Mouse (Mus musculus) thymus, adult 2 months (tissue): Measurements from ENCODE around the gene Ccdc188.

ENCODE experiments used
- CTCF ChIP-seq: fragments of 200-500 bp; IDR thresholded peaks from 2 replicates; pipeline ENCODE4 v1.5.1; 2012; ENCODE audit warnings: mild to moderate bottlenecking, control low read depth, low read length, moderate library complexity, borderline replicate concordance; ENCODE audit not compliant: control insufficient read depth, poor library complexity, insufficient read depth; ENCODE audit errors: extremely low read depth
- POLR2A ChIP-seq: fragments of 200-500 bp; IDR thresholded peaks from 2 replicates; pipeline ENCODE4 v1.6.1; 2012; ENCODE audit warnings: mild to moderate bottlenecking, low read length, control low read depth, moderate library complexity; ENCODE audit not compliant: control insufficient read depth, poor library complexity, insufficient read depth; ENCODE audit errors: extremely low read depth

DNA sequence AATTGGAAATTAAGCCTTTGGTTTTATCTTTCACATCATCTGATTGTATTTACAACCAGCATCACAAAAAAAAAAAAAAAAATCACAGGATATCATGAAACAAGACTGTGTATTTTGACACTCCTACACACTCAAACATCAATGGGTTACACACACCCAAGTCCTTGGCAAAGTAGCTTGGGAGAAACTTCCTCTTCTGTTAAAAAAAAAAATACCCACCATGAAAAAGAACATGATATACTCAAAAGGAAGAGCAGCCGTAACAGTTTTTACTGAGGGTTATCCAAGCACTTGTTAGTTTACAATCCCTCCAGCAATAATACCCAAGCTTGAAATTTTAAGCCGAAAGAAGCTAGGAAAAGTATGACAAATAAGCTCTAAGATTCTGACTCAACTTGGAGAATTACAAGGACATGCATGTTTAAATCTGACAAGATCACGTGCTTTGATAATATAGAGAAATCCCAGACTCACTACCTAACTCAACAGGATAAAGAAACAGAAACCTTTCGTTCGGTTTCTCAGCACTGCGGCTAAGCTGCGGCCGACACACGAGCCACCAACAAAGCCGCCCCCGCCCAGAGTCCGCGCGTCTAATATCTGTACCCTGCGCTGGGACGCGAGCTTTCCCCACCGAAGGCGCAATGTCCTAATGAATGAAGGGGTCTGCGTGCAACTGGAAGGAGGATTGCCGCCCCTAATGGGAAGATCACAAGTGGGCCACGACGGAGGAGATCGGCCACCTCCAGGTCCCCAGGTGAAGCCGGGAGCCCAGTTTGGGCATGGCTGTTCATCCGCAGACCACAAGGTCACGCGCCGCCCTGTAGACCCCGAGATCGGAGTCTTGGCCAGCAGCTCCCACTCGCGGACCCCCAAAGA lies 30.1 kb downstream of the Ccdc188 start:
- TF ChIP-seq POLR2A, result no peak
- TF ChIP-seq CTCF, result no peak
